Mouse (Mus musculus): Measurements from ENCODE around the gene Fn3k. TPM values are rescaled to one million over a fixed set of nuclear protein-coding genes. Genes with fewer than 3 reads are reported as not detected.

The Fn3k gene
- polyA plus RNA-seq (2015; fragmentation: Nextera tagmentation; extraction: Ambion mirVana): 8.4 and 10.3 TPM in 2 replicates

DNA sequence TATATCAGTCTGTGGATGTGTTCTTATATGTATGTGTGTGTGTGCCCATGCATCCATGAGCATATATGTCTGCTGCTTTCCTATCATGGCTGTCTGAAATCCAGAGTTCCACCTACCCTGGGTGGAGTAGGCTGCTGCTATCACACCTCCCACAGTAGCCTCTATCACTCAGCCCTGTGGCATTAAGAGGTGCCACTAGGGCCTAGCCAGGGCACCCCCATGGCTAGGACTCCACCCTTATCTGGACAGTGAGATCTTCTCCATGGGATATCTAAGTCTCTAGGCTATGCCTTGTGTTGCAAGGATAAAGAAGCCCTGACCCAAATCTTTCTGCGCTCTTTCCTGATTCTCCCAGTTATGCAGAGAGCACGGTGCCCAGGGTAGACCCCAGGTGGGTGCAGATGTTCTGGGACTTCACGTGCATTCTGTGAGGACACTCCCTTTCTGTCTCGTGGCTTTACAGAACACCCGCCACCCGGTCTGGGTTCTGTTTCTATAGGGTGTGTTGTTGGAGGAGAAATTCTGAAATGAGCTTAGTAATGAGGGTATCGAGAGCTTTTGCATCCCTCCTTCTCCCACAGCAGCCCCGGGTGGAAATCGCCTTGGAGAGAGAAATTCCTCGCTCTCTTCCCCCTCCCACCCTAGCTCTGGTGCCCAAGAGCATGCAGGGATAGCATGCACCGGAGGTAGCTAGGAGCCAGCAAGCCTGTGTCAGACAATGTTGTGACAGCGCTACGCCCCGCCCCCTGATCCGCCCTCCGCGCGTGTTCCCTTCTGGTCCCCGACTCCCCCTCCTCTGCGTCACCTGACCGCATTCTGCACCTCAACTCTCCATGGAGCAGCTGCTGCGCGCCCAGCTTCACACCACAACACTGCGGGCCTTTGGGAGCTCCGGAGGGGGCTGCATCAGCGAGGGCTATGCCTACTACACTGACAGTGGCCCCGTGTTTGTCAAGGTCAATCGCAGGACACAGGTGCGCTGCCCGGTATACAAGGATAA lies at the start of gene Fn3k:
Fn3k (plus strand) TSS at position 758 of the 1,000 bp plus-strand sequence.

DNA sequence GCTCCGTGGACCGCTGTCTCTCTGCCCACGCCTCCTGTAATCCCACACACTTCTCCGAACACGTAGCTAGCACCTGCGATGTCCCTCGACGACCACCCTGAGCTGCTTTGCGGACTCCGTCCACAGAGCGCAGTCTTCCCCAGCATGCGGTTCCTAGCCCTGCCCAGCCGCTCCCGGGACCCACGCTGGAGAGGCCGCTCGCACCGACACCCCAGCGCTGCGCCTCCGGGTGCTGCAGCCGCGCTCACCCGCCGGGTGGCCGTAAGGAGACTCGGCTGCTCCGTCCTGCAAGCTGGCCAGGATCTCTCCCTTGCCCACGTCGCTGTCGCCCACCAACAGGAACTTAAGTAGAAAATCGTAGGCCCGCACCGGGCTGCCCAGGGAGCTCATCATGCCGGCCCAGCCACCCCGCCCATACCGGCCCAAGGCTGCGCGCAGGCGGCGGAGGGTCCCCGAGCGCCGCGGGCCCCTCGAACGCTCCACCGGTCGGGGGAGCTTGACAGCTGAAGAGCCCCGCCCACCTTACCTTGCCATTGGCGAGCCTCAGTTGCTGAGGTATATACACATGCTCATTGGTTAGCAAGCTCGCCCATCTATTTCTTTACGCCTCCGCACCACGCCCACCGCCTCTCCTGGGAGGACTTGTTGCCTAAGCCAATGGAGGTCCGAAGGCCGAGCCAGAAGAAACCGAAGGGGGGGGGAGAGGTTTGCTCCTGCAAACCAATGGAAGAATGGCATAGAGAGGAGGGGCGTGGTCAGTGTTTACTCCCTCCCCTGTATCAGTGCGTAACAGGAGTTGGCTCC lies 46.8 kb upstream of the Fn3k start, which contains the start of gene Rab40b:
Rab40b (minus strand) TSS at position 502 of the 804 bp plus-strand sequence.

GRCm38 (mm10) chr11:121420830-121421552 lies 13.7 kb upstream of the Fn3k start, which contains the start of gene Fn3krp:
Gene Fn3krp (plus strand): TSS chr11:121421401.

DNA sequence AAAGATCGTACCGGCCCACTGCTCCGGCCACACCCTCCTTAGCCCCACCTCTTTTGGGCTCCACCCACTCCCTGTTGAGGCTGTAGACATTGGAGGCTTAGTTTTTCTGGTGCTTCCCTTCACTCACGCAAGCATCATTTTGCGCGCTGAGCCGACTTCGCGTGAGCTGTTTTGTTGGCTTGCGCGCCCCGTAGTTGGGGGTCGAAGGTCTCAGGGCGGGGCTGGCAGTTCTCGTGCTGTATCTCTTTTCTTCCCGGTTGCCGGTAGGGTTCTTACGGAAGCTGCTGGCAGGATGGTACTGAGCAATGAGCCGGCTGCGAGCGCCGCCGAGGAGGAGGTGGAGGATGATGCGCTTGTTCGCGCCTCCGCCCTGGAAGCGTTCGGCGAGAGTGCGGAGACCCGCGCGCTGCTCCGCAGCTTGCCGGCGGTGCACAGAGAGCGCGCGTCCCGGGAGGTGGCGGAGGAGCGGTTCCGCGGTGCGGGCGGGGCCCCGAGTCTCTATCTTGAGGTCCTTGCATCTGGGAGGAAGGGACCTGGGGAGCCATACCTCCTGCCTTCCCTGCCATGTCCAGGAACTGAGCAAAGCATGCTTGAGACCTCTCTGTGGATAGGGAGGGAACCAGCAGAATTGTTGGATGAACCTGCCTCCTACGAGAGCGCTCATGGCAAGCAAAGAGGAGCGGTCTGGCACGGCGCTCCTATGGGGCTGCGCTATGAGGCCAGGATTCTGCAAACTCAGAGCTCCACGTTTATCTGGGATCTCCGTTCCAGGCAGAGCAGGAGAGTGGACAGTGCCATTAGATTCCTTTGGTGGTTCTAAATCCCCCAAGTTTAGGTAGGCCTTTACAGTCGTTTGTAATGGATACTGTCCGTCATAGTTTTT lies 17.3 kb downstream of the Fn3k start, which contains the start of gene Tbcd:
Tbcd (plus strand) TSS at position 197 of the 883 bp plus-strand sequence.

Small RNA genes within 50 kb of the gene (microRNA-seq; reads per million reads assigned to microRNA genes)
- not detected for gene Mir7236

Other genes starting within 250 kb of the Fn3k start
- gene Hexdc, start 230.5 kb upstream of the Fn3k start, polyA plus RNA-seq (2015; fragmentation: Nextera tagmentation; extraction: Ambion mirVana): 35.7 and 46.1 TPM in 2 replicates
- gene Ogfod3, start 230.2 kb upstream of the Fn3k start, polyA plus RNA-seq (2015; fragmentation: Nextera tagmentation; extraction: Ambion mirVana): 36.1 and 39.1 TPM in 2 replicates
- 24.0 and 25.7 TPM in 2 replicates for gene Cybc1, start 205.6 kb upstream of the Fn3k start, polyA plus RNA-seq (2015; fragmentation: Nextera tagmentation; extraction: Ambion mirVana)
- gene Narf, start 197.7 kb upstream of the Fn3k start, polyA plus RNA-seq (2015; fragmentation: Nextera tagmentation; extraction: Ambion mirVana): 34.3 and 34.8 TPM in 2 replicates
- gene Foxk2, start 174.9 kb upstream of the Fn3k start, polyA plus RNA-seq (2015; fragmentation: Nextera tagmentation; extraction: Ambion mirVana): 17.5 and 23.6 TPM in 2 replicates
- 77.1 and 83.8 TPM in 2 replicates for gene Wdr45b, start 80.5 kb upstream of the Fn3k start, polyA plus RNA-seq (2015; fragmentation: Nextera tagmentation; extraction: Ambion mirVana)
- gene Rab40b, start 46.7 kb upstream of the Fn3k start, polyA plus RNA-seq (2015; fragmentation: Nextera tagmentation; extraction: Ambion mirVana): 18.7 and 20.6 TPM in 2 replicates
- gene Fn3krp, start 13.5 kb upstream of the Fn3k start, polyA plus RNA-seq (2015; fragmentation: Nextera tagmentation; extraction: Ambion mirVana): 9.6 and 9.7 TPM in 2 replicates
- 51.1 and 51.7 TPM in 2 replicates for gene Tbcd, start 17.0 kb downstream of the Fn3k start, polyA plus RNA-seq (2015; fragmentation: Nextera tagmentation; extraction: Ambion mirVana)
- 0.23 and 0.29 TPM in 2 replicates for gene Zfp750, start 84.4 kb downstream of the Fn3k start, polyA plus RNA-seq (2015; fragmentation: Nextera tagmentation; extraction: Ambion mirVana)
- gene B3gntl1, start 238.2 kb downstream of the Fn3k start, polyA plus RNA-seq (2015; fragmentation: Nextera tagmentation; extraction: Ambion mirVana): 5.6 TPM in 2 replicates

Data from neural tube, postnatal 0 days (tissue).